Mouse (Mus musculus): Measurements from ENCODE around the gene Alpk1.
"Not testable (repeated sequence)": the region's sequence is repeated elsewhere in the genome, so short reads cannot be mapped to it uniquely, and the experiment has no call there.

Gene Alpk1

GRCm38 (mm10) chr3:127791595-127792561 lies 11.6 kb upstream of the Alpk1 start:
- in situ Hi-C loops (cut with MboI; ENCODE audit: low pct_unique_long_range_greater_than_20kb in 1 of 2, low sequenced_read_pairs in 2 of 2, unreplicated experiment in 1 of 2), result no loop called here

- in situ Hi-C loops (cut with MboI; ENCODE audit: low pct_unique_long_range_greater_than_20kb in 1 of 2, low sequenced_read_pairs in 2 of 2, unreplicated experiment in 1 of 2), result no loop called here
These were observed 10.7 kb upstream of the Alpk1 start for GRCm38 (mm10) chr3:127791056-127791483.

- in situ Hi-C loops (cut with MboI; ENCODE audit: low pct_unique_long_range_greater_than_20kb in 1 of 2, low sequenced_read_pairs in 2 of 2, unreplicated experiment in 1 of 2), result no loop called here
These were observed 10.1 kb upstream of the Alpk1 start for GRCm38 (mm10) chr3:127790234-127791055.

- in situ Hi-C loops (cut with MboI; ENCODE audit: low pct_unique_long_range_greater_than_20kb in 1 of 2, low sequenced_read_pairs in 2 of 2, unreplicated experiment in 1 of 2), result no loop called here
These were observed 9.3 kb upstream of the Alpk1 start, which contains the start of gene Tifa for GRCm38 (mm10) chr3:127789500-127790191. Gene Tifa, plus strand, starts transcription at chr3:127789805.

GRCm38 (mm10) chr3:127788919-127789318 lies 8.6 kb upstream of the Alpk1 start:
- in situ Hi-C loops (cut with MboI; ENCODE audit: low pct_unique_long_range_greater_than_20kb in 1 of 2, low sequenced_read_pairs in 2 of 2, unreplicated experiment in 1 of 2), result no loop called here

- in situ Hi-C loops (cut with MboI; ENCODE audit: low pct_unique_long_range_greater_than_20kb in 1 of 2, low sequenced_read_pairs in 2 of 2, unreplicated experiment in 1 of 2), result no loop called here
These were observed 7.7 kb upstream of the Alpk1 start for GRCm38 (mm10) chr3:127788038-127788437.

GRCm38 (mm10) chr3:127787032-127787431 lies 6.7 kb upstream of the Alpk1 start:
- in situ Hi-C loops (cut with MboI; ENCODE audit: low pct_unique_long_range_greater_than_20kb in 1 of 2, low sequenced_read_pairs in 2 of 2, unreplicated experiment in 1 of 2), result no loop called here

GRCm38 (mm10) chr3:127783680-127784079 lies 3.4 kb upstream of the Alpk1 start:
- in situ Hi-C loops (cut with MboI; ENCODE audit: low pct_unique_long_range_greater_than_20kb in 1 of 2, low sequenced_read_pairs in 2 of 2, unreplicated experiment in 1 of 2), result not testable (repeated sequence)

GRCm38 (mm10) chr3:127782921-127783320 lies 2.6 kb upstream of the Alpk1 start:
- in situ Hi-C loops (cut with MboI; ENCODE audit: low pct_unique_long_range_greater_than_20kb in 1 of 2, low sequenced_read_pairs in 2 of 2, unreplicated experiment in 1 of 2), result no loop called here

GRCm38 (mm10) chr3:127780921-127781320 lies 594 bp upstream of the Alpk1 start:
- in situ Hi-C loops (cut with MboI; ENCODE audit: low pct_unique_long_range_greater_than_20kb in 1 of 2, low sequenced_read_pairs in 2 of 2, unreplicated experiment in 1 of 2), result no loop called here

- in situ Hi-C loops (cut with MboI; ENCODE audit: low pct_unique_long_range_greater_than_20kb in 1 of 2, low sequenced_read_pairs in 2 of 2, unreplicated experiment in 1 of 2), result loop anchor here (25.0 kb wide), 1 partner anchor 132 kb away; the partner anchor contains the start of gene Neurog2 (in 2 of the 2)
These were observed 11.2 kb downstream of the Alpk1 start for GRCm38 (mm10) chr3:127769146-127769545.

GRCm38 (mm10) chr3:127765971-127766370 lies 14.4 kb downstream of the Alpk1 start:
- in situ Hi-C loops (cut with MboI; ENCODE audit: low pct_unique_long_range_greater_than_20kb in 1 of 2, low sequenced_read_pairs in 2 of 2, unreplicated experiment in 1 of 2), result loop anchor here (25.0 kb wide), 1 partner anchor 129 kb away; the partner anchor contains the start of gene Neurog2 (in 2 of the 2)

- in situ Hi-C loops (cut with MboI; ENCODE audit: low pct_unique_long_range_greater_than_20kb in 1 of 2, low sequenced_read_pairs in 2 of 2, unreplicated experiment in 1 of 2), result loop anchor here (25.0 kb wide), 1 partner anchor 127 kb away; the partner anchor contains the start of gene Neurog2 (in 2 of the 2)
These were observed 15.8 kb downstream of the Alpk1 start for GRCm38 (mm10) chr3:127764541-127764940.

GRCm38 (mm10) chr3:127763076-127763612 lies 17.2 kb downstream of the Alpk1 start:
- in situ Hi-C loops (cut with MboI; ENCODE audit: low pct_unique_long_range_greater_than_20kb in 1 of 2, low sequenced_read_pairs in 2 of 2, unreplicated experiment in 1 of 2), result loop anchor here (25.0 kb wide), 1 partner anchor 126 kb away; the partner anchor contains the start of gene Neurog2 (in 2 of the 2)

- in situ Hi-C loops (cut with MboI; ENCODE audit: low pct_unique_long_range_greater_than_20kb in 1 of 2, low sequenced_read_pairs in 2 of 2, unreplicated experiment in 1 of 2), result loop anchor here (25.0 kb wide), 1 partner anchor 125 kb away; the partner anchor contains the start of gene Neurog2 (in 2 of the 2)
These were observed 17.9 kb downstream of the Alpk1 start for GRCm38 (mm10) chr3:127762403-127762802.

GRCm38 (mm10) chr3:127759212-127759611 lies 21.1 kb downstream of the Alpk1 start:
- in situ Hi-C loops (cut with MboI; ENCODE audit: low pct_unique_long_range_greater_than_20kb in 1 of 2, low sequenced_read_pairs in 2 of 2, unreplicated experiment in 1 of 2), result loop anchor here (25.0 kb wide), 1 partner anchor 122 kb away; the partner anchor contains the start of gene Neurog2 (in 2 of the 2)

GRCm38 (mm10) chr3:127758806-127759205 lies 21.5 kb downstream of the Alpk1 start:
- in situ Hi-C loops (cut with MboI; ENCODE audit: low pct_unique_long_range_greater_than_20kb in 1 of 2, low sequenced_read_pairs in 2 of 2, unreplicated experiment in 1 of 2), result loop anchor here (25.0 kb wide), 1 partner anchor 122 kb away; the partner anchor contains the start of gene Neurog2 (in 2 of the 2)

Measured in mouse embryonic stem cell (cell line).